Mouse (Mus musculus) frontal cortex, postnatal 10 days (tissue): ENCODE measurements at regions not wholly inside any gene's neighbourhood (a gene's known extent, or its start where the extent isn't known, plus 50 kb on each side); places are given as distances from the start of the nearest gene placed in this dataset.

Source experiments
- DNase-seq, 2 experiments: peaks; one replicate each; pipeline ENCODE4 v3.0.0; 2022; ENCODE audit warnings: low spot score in 2 of 2, mixed read lengths in 1 of 2

- no peak for DNase-seq
Observed at GRCm38 (mm10) chr8:65443266-65443665, 174.4 kb upstream of the March1 start.

- DNase-seq = no peak
Observed at GRCm38 (mm10) chr8:65420870-65421269, 196.8 kb upstream of the March1 start.

GRCm38 (mm10) chr8:65417897-65418296, 199.8 kb upstream of the March1 start:
- DNase-seq = no peak

- DNase-seq = no peak
Observed at GRCm38 (mm10) chr8:65414201-65414600, 203.5 kb upstream of the March1 start.

GRCm38 (mm10) chr8:65412291-65412690, 205.4 kb upstream of the March1 start:
- DNase-seq = no peak

- no peak for DNase-seq
Observed at GRCm38 (mm10) chr8:65395755-65396154, 221.9 kb upstream of the March1 start.

GRCm38 (mm10) chr8:65355990-65356389, 226.6 kb upstream of the BC030870 start:
- DNase-seq = no peak

- DNase-seq = peak; percentile 11 to 20
Observed at GRCm38 (mm10) chr8:65349396-65349795, 220.0 kb upstream of the BC030870 start.

- DNase-seq = no peak
Observed at GRCm38 (mm10) chr8:65331136-65331535, 201.8 kb upstream of the BC030870 start.

- no peak for DNase-seq
Observed at GRCm38 (mm10) chr8:65288687-65289086, 159.3 kb upstream of the BC030870 start.

- no peak for DNase-seq
Observed at GRCm38 (mm10) chr8:65280390-65280789, 151.0 kb upstream of the BC030870 start.
